Mouse (Mus musculus): Measurements from ENCODE around the gene Lrrc51.

Gene Lrrc51

DNA sequence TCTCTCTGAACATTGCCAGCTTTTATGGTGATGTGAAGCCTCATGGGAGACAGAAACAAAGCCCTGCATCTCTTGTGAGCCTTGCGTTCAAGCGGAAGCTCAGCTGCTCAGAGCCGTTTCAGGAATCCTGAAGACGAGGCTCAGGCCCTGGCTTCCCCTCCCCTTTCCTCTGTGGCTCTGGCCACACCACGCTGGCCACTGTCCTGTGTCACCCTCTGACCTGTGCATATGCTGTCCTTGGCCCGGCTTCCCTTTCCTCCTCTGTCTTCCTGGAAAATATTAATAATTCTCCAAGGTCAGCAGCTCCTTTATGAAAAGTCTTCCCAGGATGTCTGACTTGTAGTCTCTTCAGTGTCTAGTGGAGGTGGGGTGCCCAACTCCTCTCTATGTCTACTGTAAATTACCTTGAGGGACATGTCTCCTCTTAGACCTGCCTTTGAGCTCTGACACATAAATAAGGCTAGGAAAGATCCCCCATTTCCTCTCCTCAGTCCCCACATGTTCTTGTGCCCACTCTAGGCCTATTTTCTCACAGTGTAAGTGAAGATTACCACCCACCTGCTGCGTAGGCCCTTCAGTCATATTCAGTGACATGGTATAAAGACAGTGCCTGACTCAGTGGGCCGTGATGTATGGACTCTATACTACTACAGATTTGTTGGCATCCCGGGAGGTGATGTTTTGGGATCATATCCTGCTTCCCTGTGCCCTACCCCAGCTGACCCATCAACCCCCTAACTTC lies 51.1 kb downstream of the Lrrc51 start:
- no peak for DNase-seq (ENCODE audit: low spot score)

DNA sequence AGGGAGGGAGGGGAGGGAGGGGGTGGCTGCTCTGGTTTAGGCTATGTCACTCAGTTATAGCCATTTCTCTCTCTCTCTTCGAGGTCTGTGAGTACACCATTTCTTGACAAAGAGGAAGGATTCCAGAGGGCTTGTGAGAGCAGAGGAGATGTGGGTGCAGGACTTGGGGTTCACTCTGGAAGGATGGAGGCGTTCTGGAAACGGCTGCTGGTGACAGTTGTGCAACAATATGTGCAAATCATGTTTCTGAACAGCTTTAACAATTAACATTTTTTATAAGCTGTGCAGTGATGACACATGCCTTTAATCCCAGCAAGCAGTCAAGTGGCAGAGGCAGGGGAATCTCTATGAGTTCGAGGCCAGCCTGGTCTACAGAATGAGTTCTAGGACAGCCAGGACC lies 52.8 kb downstream of the Lrrc51 start:
- DNase-seq (ENCODE audit: low spot score) = no peak

DNA sequence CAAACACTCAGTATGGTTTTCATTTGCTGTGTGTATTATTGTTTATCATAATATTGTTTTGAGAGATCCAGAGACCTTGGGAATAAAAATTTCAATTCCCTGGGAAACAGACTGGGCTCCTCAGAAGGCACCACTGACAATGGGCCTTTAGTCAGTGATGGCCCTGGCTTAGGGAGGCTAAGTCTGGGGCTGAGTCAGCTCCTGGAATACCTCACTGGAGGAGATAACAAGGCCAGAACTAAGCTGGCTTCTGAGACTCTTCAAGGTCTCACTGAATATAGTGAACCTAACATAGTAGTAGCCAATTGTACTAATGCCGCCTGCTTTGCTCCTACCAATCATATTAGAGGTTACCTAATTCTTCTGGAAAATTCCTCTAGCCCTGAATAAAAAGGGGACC lies 57.7 kb downstream of the Lrrc51 start:
- no peak for DNase-seq (ENCODE audit: low spot score)

DNA sequence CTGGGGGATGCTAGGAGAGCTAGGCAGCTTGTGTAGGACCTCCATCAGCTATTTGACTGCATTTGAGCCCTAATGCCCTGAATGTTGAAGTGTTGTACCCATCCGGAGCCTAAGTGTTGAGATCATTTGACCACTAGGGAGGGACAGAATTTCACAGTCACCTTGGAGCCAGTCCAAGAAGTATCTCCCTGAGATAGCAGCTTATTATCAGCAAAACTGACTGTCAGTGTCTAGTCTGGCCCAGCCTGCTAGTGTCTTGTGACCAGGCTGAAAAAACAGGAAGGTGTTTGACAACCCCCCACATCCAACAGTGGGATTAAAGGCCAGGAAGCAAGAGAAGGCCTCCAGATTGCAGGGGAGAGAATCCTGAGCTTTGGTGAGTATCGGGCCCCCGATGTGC lies 62.4 kb downstream of the Lrrc51 start:
- no peak for DNase-seq (ENCODE audit: low spot score)

DNA sequence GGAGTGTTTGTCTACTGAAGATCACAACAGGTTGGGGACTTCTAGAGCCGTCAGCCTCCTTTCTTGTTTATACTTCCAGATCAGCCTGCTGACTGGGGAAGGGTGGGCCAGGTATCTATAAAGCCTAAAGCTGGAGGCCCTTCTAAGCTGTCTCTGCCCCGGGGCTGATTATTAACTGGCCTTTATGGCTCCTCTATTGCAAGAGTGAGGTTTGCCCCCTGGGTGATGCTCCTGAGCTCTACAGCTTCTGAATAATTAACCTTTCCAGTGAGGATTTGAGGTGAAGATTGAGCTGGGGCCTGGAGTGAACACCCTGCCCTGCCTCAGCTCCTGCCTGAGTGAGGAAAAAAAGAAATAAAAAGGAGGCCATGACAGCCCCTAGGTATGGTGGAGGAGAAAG lies 63.1 kb downstream of the Lrrc51 start, which contains the start of gene Folr1:
Gene Folr1, minus strand, starts transcription at position 160 of the 400 bp plus-strand sequence.
- no peak for DNase-seq (ENCODE audit: low spot score)

DNA sequence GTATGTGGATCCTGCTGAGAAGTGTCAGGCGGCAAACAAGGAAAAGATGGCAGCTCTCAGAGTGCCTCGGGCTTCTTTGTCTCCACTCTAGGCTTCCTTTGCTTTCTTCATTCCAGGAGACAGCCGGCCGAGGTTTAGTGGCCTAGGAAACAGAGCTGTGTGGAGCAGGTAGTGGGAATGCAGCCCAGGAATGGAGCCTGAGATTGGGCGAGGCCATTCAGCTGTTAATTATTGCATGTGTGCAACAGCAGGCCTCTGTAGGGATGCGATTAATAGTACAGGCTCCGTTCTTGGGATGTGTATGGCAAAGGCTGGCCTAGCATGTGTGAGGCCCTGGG lies 64.6 kb downstream of the Lrrc51 start:
- DNase-seq (ENCODE audit: low spot score) = no peak

DNA sequence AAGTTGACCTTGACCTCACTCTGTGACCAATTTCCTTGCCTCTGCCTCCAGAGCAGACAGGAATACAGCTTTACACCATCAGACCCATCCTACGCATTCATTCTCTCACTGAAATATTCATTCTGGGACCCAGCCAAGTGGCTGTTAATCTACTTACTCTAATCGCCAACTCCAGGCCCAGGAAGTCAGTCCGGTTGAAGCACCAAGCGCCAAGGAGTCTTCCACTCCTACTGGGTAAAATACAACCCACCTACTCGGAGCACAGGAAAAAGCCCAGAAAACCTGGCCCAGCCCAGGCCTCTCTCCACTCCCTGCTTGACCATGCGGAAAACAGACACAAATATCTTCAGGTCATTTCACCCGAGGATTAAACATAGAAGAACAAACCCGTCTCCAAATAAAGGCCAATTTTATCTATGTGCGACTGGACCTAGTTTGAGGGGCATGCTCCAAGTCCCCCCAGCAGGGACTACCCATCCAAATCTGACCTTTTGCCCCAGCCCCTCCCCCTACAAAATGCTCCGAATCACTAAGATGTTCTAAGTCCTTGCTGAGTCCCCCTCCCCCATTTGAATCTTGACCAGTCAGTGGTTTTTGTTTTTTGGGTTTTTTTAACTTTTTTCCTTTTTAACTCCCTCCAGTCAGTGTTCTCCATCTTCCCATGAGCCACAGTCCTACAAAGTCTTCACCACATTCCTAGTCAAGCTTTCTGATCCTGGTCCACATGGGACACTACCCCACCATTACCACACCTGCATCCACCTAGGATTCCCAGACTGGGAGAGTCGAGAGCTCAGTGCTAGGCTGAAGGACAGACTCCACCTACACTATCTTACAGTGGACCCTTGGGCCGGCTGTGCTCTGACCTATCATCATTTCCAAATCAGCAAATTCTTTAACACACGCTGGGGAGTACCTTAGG lies 65.2 kb downstream of the Lrrc51 start:
- DNase-seq (ENCODE audit: low spot score) = no peak

DNA sequence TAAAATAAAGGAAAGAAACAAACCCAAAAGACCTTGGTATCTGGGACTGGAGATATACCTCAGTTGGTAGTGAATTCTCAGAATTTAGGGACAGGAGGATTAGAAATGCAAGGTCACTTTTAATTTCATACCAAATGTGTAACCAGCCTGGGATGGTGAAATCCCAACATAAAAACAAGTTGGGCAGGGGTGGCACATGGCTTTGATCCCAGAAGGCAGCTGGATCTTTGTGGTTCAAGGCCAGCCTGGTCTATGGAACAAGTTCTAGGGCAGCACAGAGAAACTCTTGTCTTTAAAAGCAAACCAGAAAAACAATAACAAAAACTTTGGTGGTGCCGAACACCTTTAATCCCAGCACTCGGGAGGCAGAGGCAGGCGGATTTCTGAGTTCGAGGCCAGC lies 66.2 kb downstream of the Lrrc51 start:
- no peak for DNase-seq (ENCODE audit: low spot score)

DNA sequence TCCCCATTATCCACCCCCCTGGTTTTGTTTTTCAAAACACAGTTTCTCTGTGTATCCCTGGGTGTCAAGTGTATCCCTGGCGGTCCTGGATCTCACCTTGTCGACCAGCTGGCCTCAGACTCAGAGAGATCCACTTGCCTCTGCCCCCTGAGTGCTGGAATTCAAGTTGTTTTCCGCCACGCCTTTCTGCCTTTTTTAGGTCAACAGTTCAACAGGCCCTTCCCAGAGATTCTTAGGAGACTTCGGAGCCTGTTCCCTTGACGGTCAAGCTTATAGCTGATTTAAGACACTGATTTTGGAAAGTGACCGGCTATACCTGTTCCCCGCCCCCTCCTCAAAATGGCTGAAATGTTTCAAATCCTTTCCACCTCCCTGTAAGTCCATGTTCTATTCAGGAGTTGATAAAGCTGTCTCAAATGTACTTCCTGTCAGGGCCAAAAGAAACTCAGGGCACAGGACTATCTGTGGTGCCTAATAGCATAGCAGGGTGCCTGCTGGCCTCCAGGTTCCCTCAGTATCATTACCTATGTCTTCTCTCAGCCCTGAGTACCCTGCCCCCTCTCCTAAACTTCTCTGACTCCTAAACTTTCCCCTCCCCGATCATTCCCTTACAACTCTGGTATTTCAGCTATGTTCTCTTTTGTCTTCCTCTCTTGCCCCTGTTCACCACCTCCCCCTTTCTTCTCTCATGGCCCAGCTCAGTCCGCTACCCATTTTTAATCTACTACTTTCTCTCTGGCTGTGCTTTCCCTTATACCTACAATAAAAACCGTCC lies 67.0 kb downstream of the Lrrc51 start:
- no peak for DNase-seq (ENCODE audit: low spot score)

DNA sequence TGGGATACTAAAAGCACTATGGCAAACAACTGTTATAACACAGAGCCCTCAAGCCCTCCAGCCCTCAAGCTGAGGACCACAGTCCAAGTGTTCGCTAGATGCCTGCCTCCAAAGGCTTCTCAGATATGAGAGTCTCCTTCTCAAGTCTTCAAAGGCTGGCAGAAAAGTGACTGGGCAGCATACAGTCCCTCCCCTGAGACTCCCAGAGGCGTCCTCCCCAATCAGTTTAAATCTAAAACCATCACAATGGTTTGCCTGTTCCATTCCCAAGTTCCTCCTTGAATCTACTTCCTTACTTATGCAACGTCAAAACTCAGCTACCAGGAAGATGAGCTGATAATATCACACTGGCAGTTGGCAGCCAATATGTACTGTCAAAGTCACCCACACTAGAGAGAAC lies 70.3 kb downstream of the Lrrc51 start, which contains the start of gene Anapc15:
Gene Anapc15, plus strand, starts transcription at position 301 of the 400 bp plus-strand sequence.
- no peak for DNase-seq (ENCODE audit: low spot score)
